In genomic region chr4:83328026-83328945, GRCm38 (mm10) we compare ENCODE assay signal across 15 mouse cellular contexts. TPM values are rescaled to one million over a fixed set of nuclear protein-coding genes. Genes with fewer than 3 reads are reported as not detected.
DNase-seq lines count a peak whose midpoint lies in the region; ATAC-seq and TF ChIP-seq lines count a peak whose summit lies in the region.
"Had no signal": no experiment of that assay in that cellular context is flagged by ENCODE, and none has a peak within 500 bp of the region (broad histone marks: within the 10 kb centered on the region; RNA-seq: fewer than 3 reads in every experiment).

No protein-coding gene starts in this region.

- no peak for ATAC-seq in limb, embryonic 11.5 days (ENCODE audit: insufficient number of reproducible peaks, low FRiP score, low TSS enrichment, low read depth)
- 0 out of 4 replicates have a peak, but pooled peaks have one; percentile 10 to 39 for ATAC-seq in hematopoietic stem cell, adult 5-6 weeks (replicated peaks in 1 of 2; ENCODE audit: insufficient read depth in 1 of 2, low FRiP score in 2 of 2, low TSS enrichment in 1 of 2, low read depth in 1 of 2, poor library complexity in 2 of 2, severe bottlenecking in 2 of 2)
- no peak for ATAC-seq in erythroblast, adult 5-6 weeks (replicated peaks; ENCODE audit: low FRiP score, poor library complexity, severe bottlenecking)

- in situ Hi-C loops in CH12.LX (cut with MboI; ENCODE audit: low pct_ligation_motif_present, low pct_unique_long_range_greater_than_20kb, low sequenced_read_pairs): no loop called here

- dilution Hi-C loops in CH12.LX (cut with MboI; ENCODE audit: extremely low pct_ligation_motif_present, extremely low pct_unique_long_range_greater_than_20kb, low sequenced_read_pairs): no loop called here

- no peaks in the 10 kb centered on the region for H3K27me3 ChIP-seq in limb, embryonic 11.5 days (ENCODE audit: control insufficient read depth, insufficient read depth, low read length)
- peaks cover 10% of the 10 kb centered on the region for H3K27me3 ChIP-seq in limb, embryonic 10.5 days (ENCODE audit: low read depth, poor library complexity, severe bottlenecking)
- H3K27me3 ChIP-seq in CH12.LX (replicated peaks) (no peaks in the 10 kb centered on the region), myocyte (ENCODE audit: control insufficient read depth, insufficient read depth, insufficient read length) (no peaks in the 10 kb centered on the region)

- TF ChIP-seq EP300 in CH12.LX (IDR thresholded peaks at IDR 0.05; ENCODE audit: low read length): peak; percentile 54; the same call in 1 of the 2 replicates

- H3K9ac ChIP-seq in limb, embryonic 11.5 days (ENCODE audit: low read length): no peak overlapping the region
- H3K9ac ChIP-seq in CH12.LX (ENCODE audit: insufficient read depth, low read depth): peak overlapping the region; percentile 67
- H3K9ac ChIP-seq: neural tube, embryonic 13.5 days had no signal

- TF ChIP-seq CTCF in CH12.LX (conservative IDR thresholded peaks at IDR 0.05 in 1 of 2, IDR thresholded peaks at IDR 0.05 in 1 of 2; ENCODE audit: low read depth in 2 of 2, low read length in 2 of 2): no peak

- H3K4me1 ChIP-seq in limb, embryonic 11.5 days (ENCODE audit: control insufficient read depth, insufficient read depth, low read length): 0 out of 2 replicates have a peak, but pooled peaks cover 2% of the 10 kb centered on the region
- H3K4me1 ChIP-seq in limb, embryonic 10.5 days: peaks cover 29% of the 10 kb centered on the region
- peaks cover 12 to 15% of the 10 kb centered on the region in 2 experiments; a peak in 3 of 4 replicates for H3K4me1 ChIP-seq in CH12.LX (ENCODE audit: control insufficient read depth in 1 of 2, insufficient read depth in 2 of 2)

- no peaks in the 10 kb centered on the region for H3K36me3 ChIP-seq in limb, embryonic 11.5 days (ENCODE audit: control insufficient read depth, insufficient read depth, low read length)
- H3K36me3 ChIP-seq in limb, embryonic 10.5 days: no peaks in the 10 kb centered on the region
- H3K36me3 ChIP-seq in CH12.LX (replicated peaks in 1 of 2; ENCODE audit: control insufficient read depth in 1 of 2, insufficient read depth in 1 of 2, low read length in 1 of 2): no peaks in the 10 kb centered on the region
- no peaks in the 10 kb centered on the region for H3K36me3 ChIP-seq in myocyte (ENCODE audit: control insufficient read depth, insufficient read depth)
- H3K36me3 ChIP-seq: neural tube, embryonic 13.5 days had no signal

- no peak for TF ChIP-seq RAD21 in CH12.LX (IDR thresholded peaks at IDR 0.05; ENCODE audit: low read depth, low read length)

- peak; percentile 43 for DNase-seq in limb, embryonic 11.5 days (ENCODE audit: low spot score)
- DNase-seq in limb, embryonic 10.5 days (ENCODE audit: low spot score): no peak
- no peak for DNase-seq in CH12.LX (ENCODE audit: extremely low read depth)
- no peak for DNase-seq in c-Kit-positive CD71-positive TER-119-positive erythroid progenitor cells, embryonic 14.5 days (ENCODE audit: low spot score)
- no peak for DNase-seq in right cerebral cortex, postnatal 4 days
- DNase-seq: cerebellum, postnatal 10 days; gastrocnemius, postnatal 36 days; heart, postnatal 14 days; left cerebral cortex, postnatal 4 days; right cerebral cortex, adult 18-20 months had no signal

- no peaks in the 10 kb centered on the region for H3K9me3 ChIP-seq in limb, embryonic 11.5 days (ENCODE audit: control insufficient read depth, low read length)
- no peaks in the 10 kb centered on the region for H3K9me3 ChIP-seq in limb, embryonic 10.5 days (replicated peaks)
- H3K9me3 ChIP-seq in CH12.LX (replicated peaks; ENCODE audit: low read length): no peaks in the 10 kb centered on the region
- H3K9me3 ChIP-seq: neural tube, embryonic 13.5 days had no signal

- 29% methylated on average over 9 of the region's 9 CpGs for WGBS in limb, embryonic 11.5 days
- 33% methylated on average over 9 of the region's 9 CpGs for WGBS in limb, embryonic 10.5 days

- no peak overlapping the region for H3K4me2 ChIP-seq in limb, embryonic 11.5 days (ENCODE audit: low read depth, severe bottlenecking)
- H3K4me2 ChIP-seq in CH12.LX (ENCODE audit: insufficient read depth, low read depth, poor library complexity, severe bottlenecking) (peak overlapping the region; percentile 45; the same call in 1 of the 2 replicates), myocyte (ENCODE audit: low read depth) (peak overlapping the region; percentile 33)
- H3K4me2 ChIP-seq: neural tube, embryonic 13.5 days had no signal

- H3K4me3 ChIP-seq in limb, embryonic 11.5 days (ENCODE audit: low read depth, low read length): no peak overlapping the region
- H3K4me3 ChIP-seq in limb, embryonic 10.5 days: no peak overlapping the region
- H3K4me3 ChIP-seq in CH12.LX (replicated peaks in 1 of 3; ENCODE audit: low read depth in 2 of 3, low read length in 2 of 3, poor library complexity in 1 of 3) (peak overlapping the region in 1 of 3 experiments; percentile 7), myocyte (no peak overlapping the region)
- H3K4me3 ChIP-seq: layer of hippocampus, adult 2 months; neural tube, embryonic 13.5 days had no signal

- H3K79me2 ChIP-seq in CH12.LX (replicated peaks; ENCODE audit: control insufficient read depth, extremely low read depth, insufficient read depth, poor library complexity, severe bottlenecking) (no peaks in the 10 kb centered on the region), myocyte (ENCODE audit: control insufficient read depth, insufficient read depth) (peaks cover under 1% of the 10 kb centered on the region)

- no peak overlapping the region for H3ac ChIP-seq in myocyte (ENCODE audit: control insufficient read depth, insufficient read length)

- TF ChIP-seq POLR2A in CH12.LX (IDR thresholded peaks at IDR 0.05; ENCODE audit: low read depth, low read length): no peak
- TF ChIP-seq POLR2A in myocyte (IDR thresholded peaks at IDR 0.05; ENCODE audit: insufficient read length, low read depth): no peak

- H3K27ac ChIP-seq in limb, embryonic 11.5 days (replicated peaks; ENCODE audit: low read depth, low read length): no peak overlapping the region
- H3K27ac ChIP-seq in limb, embryonic 10.5 days: no peak overlapping the region
- peak overlapping the region; percentile 72 for H3K27ac ChIP-seq in CH12.LX (ENCODE audit: insufficient read depth, low read depth)
- H3K27ac ChIP-seq: layer of hippocampus, adult 2 months; neural tube, embryonic 13.5 days had no signal

TF ChIP-seq in CH12.LX, 34 proteins besides CTCF, POLR2A, EP300 and RAD21:
- TF ChIP-seq IRF4 (IDR thresholded peaks at IDR 0.05; ENCODE audit: low read depth, low read length): peak; percentile 82
- TF ChIP-seq JUND (conservative IDR thresholded peaks at IDR 0.05; ENCODE audit: low read depth, low read length): peak; percentile 32; the same call in 1 of the 2 replicates
- TF ChIP-seq ELF1 (IDR thresholded peaks at IDR 0.05; ENCODE audit: low read depth, low read length): peak; percentile 67
- TF ChIP-seq SIN3A (IDR thresholded peaks at IDR 0.05; ENCODE audit: low read length): no peak; the same call in 1 of the 2 replicates
- 0 out of 2 replicates have a peak, but pooled peaks have one; percentile 14 for TF ChIP-seq MAZ (IDR thresholded peaks at IDR 0.05; ENCODE audit: low read depth, low read length)

TF ChIP-seq in myocyte, 11 proteins besides CTCF, POLR2A, EP300 and RAD21:
- peak; percentile 64; the same call in 1 of the 2 replicates for TF ChIP-seq CEBPB (IDR thresholded peaks at IDR 0.05; ENCODE audit: insufficient read depth, poor library complexity, severe bottlenecking)
- no peak for TF ChIP-seq USF1 (IDR thresholded peaks at IDR 0.05; ENCODE audit: low read depth)
- TF ChIP-seq TCF12 (IDR thresholded peaks at IDR 0.05; ENCODE audit: insufficient read depth, poor library complexity, severe bottlenecking): no peak
- no peak for TF ChIP-seq MAX (IDR thresholded peaks at IDR 0.05; ENCODE audit: low read depth)

RNA-seq across cellular contexts. Expression of gene Ttc39b, which starts 4.2 kb away (rescaled TPM):
- polyA plus RNA-seq in limb, embryonic 11.5 days (2014; fragmentation: Nextera tagmentation; extraction: Ambion mirVana): 2.2 and 2.4 TPM in 2 replicates
- polyA plus RNA-seq in limb, embryonic 10.5 days (2016; fragmentation: Nextera tagmentation; extraction: Ambion mirVana): 1.4 and 2.1 TPM in 2 replicates
- total RNA-seq in CH12.LX (2012; rRNA removed) (12.6 and 14.7 TPM in 2 replicates), CH12.LX (2014; rRNA removed) (16.7 and 17.3 TPM in 2 replicates)
- polyA plus RNA-seq in CH12.LX (2012; ENCODE audit: insufficient read length, low read depth) (15.7 and 17.8 TPM in 2 replicates), myocyte (2012; fragmentation: generic; extraction: Trizol) (19.3 TPM)
- 14.5 and 15.1 TPM in 2 replicates for total RNA-seq in hematopoietic stem cell, adult 5-6 weeks (2017)
- 0.19 and 2.1 TPM in 2 replicates for total RNA-seq in erythroblast, adult 5-6 weeks (2015; ENCODE audit: low replicate concordance)
- 0.56 and 4.9 TPM in 2 replicates for total RNA-seq in erythroblast, adult 5-6 weeks (2017; ENCODE audit: low replicate concordance)

Comparison
In these comparisons a context has a peak if more than half of its experiments do, and no peak if none do; other contexts are left out.
1. ATAC-seq: peak in hematopoietic stem cell, adult 5-6 weeks (2 of 2); none in limb, embryonic 11.5 days (single experiment) and erythroblast, adult 5-6 weeks (single experiment).